Mouse (Mus musculus) lung, postnatal 0 days (tissue): ENCODE data around the gene Mlph.

ENCODE experiments used
- CTCF ChIP-seq: IDR thresholded peaks from 2 replicates; pipeline ENCODE4 v1.5.1; 2016; ENCODE audit warnings: antibody characterized with exemption, mild to moderate bottlenecking
- EP300 ChIP-seq: IDR thresholded peaks from 2 replicates; pipeline ENCODE4 v1.6.1; 2016; ENCODE audit warnings: antibody characterized with exemption, mild to moderate bottlenecking, control low read depth

DNA sequence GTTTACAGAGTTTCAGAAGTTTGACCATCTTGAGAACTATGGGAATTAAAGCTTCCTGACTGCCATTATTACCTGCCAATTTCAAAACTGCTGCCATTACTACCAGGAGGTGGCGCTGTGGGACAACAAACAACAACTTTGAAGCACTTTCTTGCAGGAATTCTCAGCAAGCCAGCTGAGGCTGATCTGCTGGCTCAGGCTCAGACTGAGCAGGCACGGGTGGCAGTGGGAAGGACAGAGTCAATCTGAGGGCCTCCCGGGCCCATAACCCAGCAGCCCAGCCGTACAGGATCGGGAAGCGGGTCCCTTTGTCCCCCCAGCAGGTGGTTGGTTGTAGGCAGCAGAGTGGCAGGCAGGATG is 13.7 kb downstream of the Mlph start:
- TF ChIP-seq CTCF = peak; percentile 95
- peak; percentile 37; the same call in 1 of the 2 replicates for TF ChIP-seq EP300
